Mouse (Mus musculus): Measurements from ENCODE around the gene Prkaa1. TPM values are rescaled to one million over a fixed set of nuclear protein-coding genes. Genes with fewer than 3 reads are reported as not detected.
"Not testable (repeated sequence)": the region's sequence is repeated elsewhere in the genome, so short reads cannot be mapped to it uniquely, and the experiment has no call there.

The Prkaa1 gene
- total RNA-seq, 2 experiments from 2014 or later, result 30.5 to 42.8 TPM

GRCm38 (mm10) chr15:5157386-5157785, 13.7 kb downstream of the Prkaa1 start:
- no peak for ATAC-seq (ENCODE audit: poor library complexity, severe bottlenecking)

- no peak for ATAC-seq (ENCODE audit: poor library complexity, severe bottlenecking)
These were observed 15.2 kb downstream of the Prkaa1 start for GRCm38 (mm10) chr15:5158827-5159226.

GRCm38 (mm10) chr15:5165121-5165773, 21.6 kb downstream of the Prkaa1 start:
- ATAC-seq (ENCODE audit: poor library complexity, severe bottlenecking), result no peak

- no peak for ATAC-seq (ENCODE audit: poor library complexity, severe bottlenecking)
These were observed 29.7 kb downstream of the Prkaa1 start for GRCm38 (mm10) chr15:5173217-5173820.

- no peak for ATAC-seq (ENCODE audit: poor library complexity, severe bottlenecking)
These were observed 41.1 kb downstream of the Prkaa1 start for GRCm38 (mm10) chr15:5184668-5185330.

- peak; percentile 68 for ATAC-seq (ENCODE audit: poor library complexity, severe bottlenecking)
These were observed 42.0 kb downstream of the Prkaa1 start, which contains the start of gene Ttc33 for GRCm38 (mm10) chr15:5185366-5186292. Ttc33 (plus strand) TSS chr15:5185525.

GRCm38 (mm10) chr15:5186293-5186675, 42.6 kb downstream of the Prkaa1 start:
- ATAC-seq (ENCODE audit: poor library complexity, severe bottlenecking), result no peak

GRCm38 (mm10) chr15:5187116-5187515, 43.5 kb downstream of the Prkaa1 start:
- ATAC-seq (ENCODE audit: poor library complexity, severe bottlenecking), result no peak

- peak; percentile 80 for ATAC-seq (ENCODE audit: poor library complexity, severe bottlenecking)
These were observed 44.4 kb downstream of the Prkaa1 start for GRCm38 (mm10) chr15:5188029-5188428.

- ATAC-seq (ENCODE audit: poor library complexity, severe bottlenecking), result no peak
These were observed 45.9 kb downstream of the Prkaa1 start for GRCm38 (mm10) chr15:5189504-5190093.

- ATAC-seq (ENCODE audit: poor library complexity, severe bottlenecking), result no peak
These were observed 50.2 kb downstream of the Prkaa1 start for GRCm38 (mm10) chr15:5193833-5194232.

GRCm38 (mm10) chr15:5194446-5194845, 50.8 kb downstream of the Prkaa1 start:
- ATAC-seq (ENCODE audit: poor library complexity, severe bottlenecking), result no peak

GRCm38 (mm10) chr15:5194931-5195330, 51.3 kb downstream of the Prkaa1 start:
- no peak for ATAC-seq (ENCODE audit: poor library complexity, severe bottlenecking)

- ATAC-seq (ENCODE audit: poor library complexity, severe bottlenecking), result no peak
These were observed 52.4 kb downstream of the Prkaa1 start for GRCm38 (mm10) chr15:5195987-5196514.

- no peak for ATAC-seq (ENCODE audit: poor library complexity, severe bottlenecking)
These were observed 53.0 kb downstream of the Prkaa1 start for GRCm38 (mm10) chr15:5196691-5197090.

- ATAC-seq (ENCODE audit: poor library complexity, severe bottlenecking), result no peak
These were observed 61.6 kb downstream of the Prkaa1 start for GRCm38 (mm10) chr15:5205222-5205621.

- ATAC-seq (ENCODE audit: poor library complexity, severe bottlenecking), result no peak
These were observed 65.5 kb downstream of the Prkaa1 start for GRCm38 (mm10) chr15:5209116-5209515.

- ATAC-seq (ENCODE audit: poor library complexity, severe bottlenecking), result no peak
These were observed 76.8 kb downstream of the Prkaa1 start for GRCm38 (mm10) chr15:5220491-5220890.

GRCm38 (mm10) chr15:5230746-5231145, 87.1 kb downstream of the Prkaa1 start:
- not testable (repeated sequence) for ATAC-seq (ENCODE audit: poor library complexity, severe bottlenecking)

Data from megakaryocyte, adult 5-6 weeks (primary cell).